Mouse (Mus musculus) neural tube, embryonic 15.5 days (tissue): ENCODE measurements around the gene Olfr487. TPM values are rescaled to one million over a fixed set of nuclear protein-coding genes. Genes with fewer than 3 reads are reported as not detected.
"Not testable (repeated sequence)": the region's sequence is repeated elsewhere in the genome, so short reads cannot be mapped to it uniquely, and the experiment has no call there.

Source experiments
- ATAC-seq: fragments of 200-750 bp; cut with Nextera tagmentation; 2 replicates; pipeline ENCODE4 v1.8.0; 2017; ENCODE audit warnings: mild to moderate bottlenecking, moderate TSS enrichment, moderate library complexity; ENCODE audit not compliant: low FRiP score
- H3K27ac ChIP-seq: fragments of 300-500 bp; sonication (generic); replicated peaks from 2 replicates; pipeline ENCODE4 v1.5.1; 2015; ENCODE audit warnings: mild to moderate bottlenecking, inconsistent platforms
- H3K27me3 ChIP-seq: fragments of 300-500 bp; sonication (generic); replicated peaks from 2 replicates; pipeline ENCODE4 v1.6.1; 2015; ENCODE audit warnings: inconsistent platforms
- H3K36me3 ChIP-seq: fragments of 300-500 bp; sonication (generic); 2 replicates; pipeline ENCODE4 v1.6.1; 2015; ENCODE audit warnings: inconsistent platforms
- H3K4me1 ChIP-seq: fragments of 300-500 bp; sonication (generic); 2 replicates; pipeline ENCODE4 v1.6.1; 2015; ENCODE audit warnings: inconsistent platforms
- H3K4me2 ChIP-seq: fragments of 300-500 bp; sonication (generic); 2 replicates; pipeline ENCODE4 v1.6.1; 2015; ENCODE audit warnings: inconsistent platforms, mild to moderate bottlenecking, moderate library complexity
- H3K4me3 ChIP-seq: fragments of 300-500 bp; sonication (generic); replicated peaks from 2 replicates; pipeline ENCODE4 v1.5.1; 2015; ENCODE audit warnings: mild to moderate bottlenecking, inconsistent platforms
- H3K9ac ChIP-seq: fragments of 300-500 bp; sonication (generic); replicated peaks from 2 replicates; pipeline ENCODE4 v1.6.1; 2015; ENCODE audit warnings: mild to moderate bottlenecking, inconsistent platforms
- H3K9me3 ChIP-seq: fragments of 300-500 bp; sonication (generic); replicated peaks from 2 replicates; pipeline ENCODE4 v1.6.1; 2016; ENCODE audit warnings: inconsistent platforms
- WGBS: fragments of 180-500 bp; shearing (Covaris S2); methylation state at CpG from one replicate; pipeline ENCODE4 v1.1.7; 2015; ENCODE audit warnings: mixed read lengths; 5-methylcytosine and 5-hydroxymethylcytosine counted together
- polyA plus RNA-seq: library from polyadenylated mRNA; unstranded; fragments of >200 nt; fragmentation: Nextera tagmentation; extraction: Ambion mirVana; gene quantifications from 2 replicates; pipeline ENCODE4 v1.2.1, GENCODE M21; 2015

Gene Olfr487
- polyA plus RNA-seq, result not detected in 2 replicates

DNA sequence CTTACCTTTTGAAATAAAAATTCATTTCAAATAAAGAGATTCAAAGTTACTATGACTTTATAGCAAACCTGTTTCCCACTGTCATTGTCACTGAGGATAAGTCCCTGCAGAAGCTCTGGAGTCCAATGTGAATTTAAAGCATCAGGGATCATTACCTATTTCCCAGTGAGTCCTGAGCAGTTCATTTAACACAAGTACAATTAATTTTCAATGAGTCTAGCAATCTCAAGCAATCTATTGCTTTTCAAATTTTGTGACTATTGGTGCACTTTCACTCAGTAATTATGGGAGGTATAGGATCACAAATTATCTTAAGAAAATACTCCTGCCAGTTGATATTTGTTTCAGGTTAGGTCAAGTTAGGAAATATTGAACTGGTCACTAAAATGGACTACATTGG lies at the start of gene Olfr487:
Gene Olfr487 (minus strand): TSS at position 101 of the 400 bp plus-strand sequence.
- H3K4me3 ChIP-seq, ATAC-seq: not testable (repeated sequence)

DNA sequence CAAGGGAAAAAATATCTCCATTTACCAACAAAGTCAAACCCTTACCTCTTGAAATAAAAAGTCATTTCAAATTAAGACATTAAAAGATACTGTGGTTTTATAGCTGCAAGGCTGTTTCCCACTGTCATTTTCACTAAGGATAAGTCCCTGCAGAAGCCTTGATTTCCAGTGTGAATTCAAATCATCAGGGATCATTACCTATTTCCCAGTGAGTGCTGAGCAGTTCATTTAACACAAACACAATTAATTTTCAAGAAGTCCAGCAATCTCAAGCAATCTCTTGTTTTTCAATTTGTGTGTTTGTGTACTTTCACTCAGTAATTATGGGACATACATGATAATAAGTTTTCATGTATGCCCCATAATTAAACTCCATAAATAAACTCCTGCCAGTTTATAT lies 43.8 kb upstream of the Olfr487 start, which contains the start of gene Olfr488:
Gene Olfr488 (minus strand): TSS at position 101 of the 400 bp plus-strand sequence.
- no peak within 1 kb of the TSS for H3K4me3 ChIP-seq
- no peak within 1 kb of the TSS for H3K4me2 ChIP-seq
- H3K9me3 ChIP-seq, result no peaks in the 10 kb centered on the region
- no peaks in the 10 kb centered on the region for H3K4me1 ChIP-seq
- no peak within 1 kb of the TSS for H3K9ac ChIP-seq
- H3K27me3 ChIP-seq, result no peaks in the 10 kb centered on the region
- no peak within 1 kb of the TSS for H3K27ac ChIP-seq
- no peak for ATAC-seq
- no peaks in the 10 kb centered on the region for H3K36me3 ChIP-seq

More for the DNA sequence above, at the start of gene Olfr487:
- H3K9ac ChIP-seq, H3K27me3 ChIP-seq, H3K4me2 ChIP-seq, H3K9me3 ChIP-seq, H3K4me1 ChIP-seq, H3K36me3 ChIP-seq, H3K27ac ChIP-seq: not testable (repeated sequence)

DNA sequence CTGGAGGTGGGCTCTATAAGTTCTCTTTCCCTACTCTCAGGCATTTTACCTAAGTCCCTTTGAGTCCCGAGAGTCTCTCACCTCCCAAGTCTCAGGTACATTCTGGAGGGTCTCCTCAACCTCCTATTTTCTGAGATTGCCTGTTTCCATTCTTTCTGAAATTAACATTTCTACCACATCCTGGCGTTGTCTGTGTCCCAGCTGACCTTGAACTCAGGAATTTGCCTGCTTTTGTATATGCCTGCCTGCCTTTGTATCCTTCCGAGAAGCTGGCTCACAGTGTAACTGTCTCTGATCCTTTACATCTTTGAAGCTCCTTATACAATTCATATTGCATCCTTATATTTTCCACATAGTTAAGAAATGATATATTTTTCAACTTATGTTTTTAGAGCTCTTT lies 19.1 kb upstream of the Olfr487 start:
- Histone ChIP-seq H3K9me3 (no peaks in the 10 kb centered on the region), H3K4me1 (no peaks in the 10 kb centered on the region), H3K36me3 (no peaks in the 10 kb centered on the region), H3K27ac (no peak overlapping the region), H3K27me3 (no peaks in the 10 kb centered on the region), H3K4me2 (no peak overlapping the region), H3K9ac (no peak overlapping the region), H3K4me3 (no peak overlapping the region)
- WGBS, result 76% methylated on average over 3 of the region's 3 CpGs
- ATAC-seq, result no peak

DNA sequence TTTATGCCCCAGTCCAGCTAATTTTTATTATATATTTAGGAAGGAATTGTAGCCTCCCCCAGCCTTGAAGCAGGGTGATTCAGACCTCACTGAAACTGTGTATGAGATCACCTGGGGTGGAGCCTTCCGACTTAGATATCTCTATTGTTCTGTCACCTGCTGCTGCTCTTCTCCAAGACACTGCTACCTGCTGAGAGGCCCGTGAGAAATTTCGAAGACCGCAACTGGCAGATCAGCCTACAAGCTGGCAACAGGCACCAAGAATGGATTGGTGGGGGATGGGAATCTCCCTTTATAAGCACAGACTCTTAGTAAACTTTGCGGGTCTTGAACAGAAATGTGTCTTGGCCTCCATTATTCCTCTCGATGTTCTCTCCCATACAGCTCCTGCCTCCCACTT lies 17.5 kb downstream of the Olfr487 start:
- Histone ChIP-seq H3K4me2 (no peak overlapping the region), H3K36me3 (no peaks in the 10 kb centered on the region), H3K27me3 (no peaks in the 10 kb centered on the region), H3K9ac (no peak overlapping the region), H3K27ac (no peak overlapping the region), H3K9me3 (no peaks in the 10 kb centered on the region), H3K4me1 (no peaks in the 10 kb centered on the region), H3K4me3 (no peak overlapping the region)
- no peak for ATAC-seq
- 61% methylated on average over 6 of the region's 6 CpGs for WGBS

DNA sequence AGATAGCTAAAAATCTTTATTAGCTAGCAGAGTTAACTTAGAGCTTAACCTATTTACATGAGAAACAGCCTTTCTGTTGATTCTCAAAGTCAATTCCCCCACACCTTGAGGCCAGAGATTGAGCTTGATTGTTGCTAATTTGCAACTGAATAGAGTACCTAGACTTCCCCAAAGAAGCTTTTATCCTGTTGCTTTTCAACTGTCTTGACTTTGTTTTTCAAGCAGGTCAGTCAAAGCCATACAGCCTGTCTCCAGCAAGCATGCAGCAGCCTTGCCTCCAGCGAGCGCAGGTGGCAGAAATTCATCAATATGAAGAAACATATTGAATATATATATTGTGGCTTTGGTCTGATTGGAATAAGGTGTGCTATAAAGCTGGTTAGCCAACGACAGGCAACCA lies 18.1 kb downstream of the Olfr487 start:
- not testable (repeated sequence) for H3K4me1 ChIP-seq, H3K9ac ChIP-seq, H3K27ac ChIP-seq, H3K4me3 ChIP-seq, ATAC-seq, H3K9me3 ChIP-seq, H3K27me3 ChIP-seq, H3K36me3 ChIP-seq, H3K4me2 ChIP-seq
- 55% methylated on average over 3 of the region's 3 CpGs for WGBS

DNA sequence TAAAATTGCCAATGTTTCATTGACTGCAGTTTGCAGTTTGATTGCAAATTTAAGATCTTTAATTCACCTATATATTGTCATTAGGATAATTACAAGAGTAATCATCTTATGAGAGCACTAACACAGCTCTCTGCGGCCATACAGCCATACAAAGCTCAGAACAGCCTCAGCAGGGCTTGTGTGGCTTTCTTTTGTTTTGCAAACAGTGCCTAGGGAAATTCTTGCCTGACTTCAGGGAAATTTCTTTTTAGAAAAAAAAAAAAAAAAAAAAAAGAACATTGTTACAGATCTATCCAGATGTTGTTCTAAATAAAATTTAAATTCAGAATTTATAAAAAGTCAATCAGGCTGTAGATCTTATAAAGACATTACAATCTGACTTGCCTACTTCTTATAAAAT lies 21.7 kb downstream of the Olfr487 start:
- H3K9me3 ChIP-seq, H3K36me3 ChIP-seq, ATAC-seq, H3K4me1 ChIP-seq, H3K27me3 ChIP-seq, H3K4me3 ChIP-seq, H3K27ac ChIP-seq, H3K9ac ChIP-seq, H3K4me2 ChIP-seq: not testable (repeated sequence)
- 33% methylated on average over 1 of the region's 1 CpGs for WGBS

DNA sequence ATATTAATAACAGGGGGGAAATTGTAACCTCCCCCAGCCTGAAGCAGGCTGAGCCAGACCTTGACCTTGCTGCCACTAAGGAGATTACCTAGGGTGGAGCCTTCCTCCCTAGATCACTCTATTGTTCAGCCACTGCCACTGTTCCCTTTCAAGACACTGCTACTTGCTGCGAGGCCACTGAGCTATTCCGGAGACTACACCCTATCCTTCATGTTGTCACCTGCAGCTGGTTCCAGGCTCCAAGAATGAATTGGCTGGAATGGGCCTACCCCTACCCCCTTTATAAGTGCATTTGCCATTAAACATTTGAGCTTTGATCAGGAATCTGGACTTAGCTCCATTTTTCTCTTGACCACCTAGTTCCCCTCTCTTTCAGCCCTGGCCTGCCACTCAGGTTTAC lies 23.2 kb downstream of the Olfr487 start:
- ATAC-seq, H3K36me3 ChIP-seq, H3K9me3 ChIP-seq, H3K27me3 ChIP-seq, H3K9ac ChIP-seq, H3K4me3 ChIP-seq, H3K4me1 ChIP-seq, H3K27ac ChIP-seq, H3K4me2 ChIP-seq: not testable (repeated sequence)
- 26% methylated on average over 2 of the region's 2 CpGs for WGBS

DNA sequence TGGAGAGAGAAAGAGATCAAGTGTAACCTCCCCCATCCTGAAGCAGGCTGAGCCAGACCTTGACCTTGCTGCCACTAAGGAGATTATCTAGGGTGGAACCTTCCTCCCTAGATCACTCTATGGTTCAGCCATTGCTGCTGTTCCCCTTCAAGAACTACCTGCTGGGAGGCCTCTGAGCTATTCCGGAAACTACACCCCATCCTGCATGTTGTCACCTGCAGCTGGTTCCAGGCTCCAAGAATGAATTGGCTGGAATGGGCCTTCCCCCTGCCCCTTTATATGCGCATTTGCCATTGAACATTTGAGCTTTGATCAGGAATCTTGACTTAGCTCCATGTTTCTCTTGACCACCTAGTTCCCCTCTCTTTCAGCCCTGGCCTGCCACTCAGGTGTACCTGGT lies 29.2 kb downstream of the Olfr487 start:
- not testable (repeated sequence) for H3K9me3 ChIP-seq, H3K4me1 ChIP-seq, H3K36me3 ChIP-seq, H3K27ac ChIP-seq, H3K27me3 ChIP-seq, H3K4me2 ChIP-seq, H3K9ac ChIP-seq, H3K4me3 ChIP-seq, ATAC-seq
- WGBS, result 96% methylated on average over 2 of the region's 2 CpGs

DNA sequence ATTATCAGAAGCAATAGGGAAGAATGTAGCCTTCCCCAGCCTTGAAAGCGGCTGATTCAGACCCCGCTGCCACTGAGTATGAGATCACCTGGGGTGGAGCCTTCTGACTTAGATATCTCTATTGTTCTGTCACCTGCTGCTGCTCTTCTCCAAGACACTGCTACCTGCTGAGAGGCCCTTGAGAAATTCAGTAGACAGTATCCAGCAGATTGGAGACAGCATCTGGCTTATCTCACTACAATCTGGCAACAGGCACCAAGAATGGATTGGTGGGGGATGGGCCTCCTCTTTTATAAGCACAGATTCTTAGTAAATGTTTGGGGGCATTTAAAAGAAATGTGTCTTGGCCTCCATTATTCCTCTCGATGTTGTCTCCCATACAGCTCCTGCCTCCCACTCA lies 30.0 kb downstream of the Olfr487 start:
- not testable (repeated sequence) for H3K27ac ChIP-seq, ATAC-seq, H3K4me1 ChIP-seq, H3K27me3 ChIP-seq, H3K4me2 ChIP-seq, H3K9me3 ChIP-seq, H3K9ac ChIP-seq, H3K36me3 ChIP-seq, H3K4me3 ChIP-seq
- 81% methylated on average over 3 of the region's 3 CpGs for WGBS

DNA sequence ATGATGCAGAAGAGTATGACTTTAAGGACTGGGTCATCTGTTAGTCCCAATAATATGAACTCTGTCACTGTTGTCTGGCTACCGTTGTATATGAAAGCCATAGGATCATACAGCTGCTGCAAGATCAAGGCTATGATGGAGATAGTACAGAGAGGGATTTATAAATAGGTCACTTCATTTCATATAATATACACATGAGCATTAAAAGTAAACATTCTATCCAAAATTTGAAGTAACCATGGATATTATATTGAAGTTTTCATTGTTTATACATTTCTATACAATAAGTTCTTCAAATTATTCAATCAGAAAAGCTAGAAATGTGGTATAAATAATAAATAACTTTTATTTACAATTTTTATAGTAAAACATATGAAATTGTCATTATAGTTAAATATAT lies 41.8 kb downstream of the Olfr487 start, which contains the start of gene Olfr486:
Gene Olfr486 (minus strand): TSS at position 101 of the 400 bp plus-strand sequence.
- not testable (repeated sequence) for H3K9me3 ChIP-seq, H3K4me3 ChIP-seq, H3K9ac ChIP-seq, ATAC-seq, H3K27ac ChIP-seq, H3K36me3 ChIP-seq, H3K27me3 ChIP-seq, H3K4me2 ChIP-seq, H3K4me1 ChIP-seq
- WGBS, result 100% methylated on average over 1 of the region's 1 CpGs

DNA sequence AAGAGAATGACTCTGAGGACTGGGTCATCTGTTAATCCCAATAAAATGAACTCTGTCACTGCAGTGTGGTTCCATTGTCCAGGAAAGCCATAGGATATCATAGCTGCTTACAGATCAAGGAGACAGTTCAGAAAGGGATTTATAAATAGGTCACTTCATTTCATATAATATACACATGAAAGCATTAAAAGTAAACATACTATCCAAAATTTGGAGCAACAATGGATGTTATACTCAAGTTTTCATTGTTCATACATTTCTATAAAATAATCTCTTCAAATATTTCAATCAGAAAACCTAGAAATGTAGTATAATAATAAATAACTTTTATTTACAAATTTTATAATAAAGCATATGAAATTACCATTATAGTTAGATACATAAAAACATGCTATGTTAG lies 54.7 kb downstream of the Olfr487 start, which contains the start of gene Olfr485:
Gene Olfr485 (minus strand): TSS at position 101 of the 400 bp plus-strand sequence.
- H3K27ac ChIP-seq, result no peak within 1 kb of the TSS
- H3K4me1 ChIP-seq, result no peaks in the 10 kb centered on the region
- ATAC-seq, result no peak
- H3K4me2 ChIP-seq, result no peak within 1 kb of the TSS
- H3K36me3 ChIP-seq, result no peaks in the 10 kb centered on the region
- no peaks in the 10 kb centered on the region for H3K9me3 ChIP-seq
- H3K9ac ChIP-seq, result no peak within 1 kb of the TSS
- no peaks in the 10 kb centered on the region for H3K27me3 ChIP-seq
- H3K4me3 ChIP-seq, result no peak within 1 kb of the TSS
